Mouse (Mus musculus): ENCODE measurements around the gene Ttf1. TPM values are rescaled to one million over a fixed set of nuclear protein-coding genes. Genes with fewer than 3 reads are reported as not detected.
"Not testable (repeated sequence)": the region's sequence is repeated elsewhere in the genome, so short reads cannot be mapped to it uniquely, and the experiment has no call there.

Gene Ttf1
- polyA plus RNA-seq, 1 experiment from 2014 or later, result 9.1 TPM

GRCm38 (mm10) chr2:29074676-29075075, 14.6 kb downstream of the Ttf1 start:
- Histone ChIP-seq H3K27ac (no peak overlapping the region), H3K4me1 (replicated peaks) (no peaks in the 10 kb centered on the region), H3K36me3 (peaks cover 47% of the 10 kb centered on the region), H3K9me3 (no peaks in the 10 kb centered on the region), H3K4me3 (replicated peaks) (no peak overlapping the region), H3K9ac (no peak overlapping the region), H3K4me2 (replicated peaks) (no peak overlapping the region), H3K27me3 (replicated peaks) (no peaks in the 10 kb centered on the region)
- no peak for ATAC-seq
- WGBS, result 92% methylated on average over 7 of the region's 7 CpGs

GRCm38 (mm10) chr2:29075331-29076070, 15.4 kb downstream of the Ttf1 start:
- Histone ChIP-seq H3K27ac (no peak overlapping the region), H3K9me3 (no peaks in the 10 kb centered on the region), H3K4me2 (replicated peaks) (no peak overlapping the region), H3K27me3 (replicated peaks) (no peaks in the 10 kb centered on the region), H3K36me3 (peaks cover 46% of the 10 kb centered on the region), H3K4me1 (replicated peaks) (no peaks in the 10 kb centered on the region), H3K9ac (no peak overlapping the region), H3K4me3 (replicated peaks) (no peak overlapping the region)
- 80% methylated on average over 11 of the region's 11 CpGs for WGBS
- ATAC-seq, result no peak

GRCm38 (mm10) chr2:29076226-29076625, 16.2 kb downstream of the Ttf1 start:
- H3K36me3 ChIP-seq, result peaks cover 45% of the 10 kb centered on the region
- WGBS, result 77% methylated on average over 2 of the region's 2 CpGs

GRCm38 (mm10) chr2:29081965-29082364, 21.9 kb downstream of the Ttf1 start:
- peaks cover 62% of the 10 kb centered on the region for H3K36me3 ChIP-seq
- 63% methylated on average over 3 of the region's 3 CpGs for WGBS
- no peak overlapping the region for H3K27ac ChIP-seq

More at GRCm38 (mm10) chr2:29076226-29076625, 16.2 kb downstream of the Ttf1 start:
- Histone ChIP-seq H3K9me3 (no peaks in the 10 kb centered on the region), H3K9ac (no peak overlapping the region), H3K4me1 (replicated peaks) (no peaks in the 10 kb centered on the region), H3K27ac (no peak overlapping the region), H3K27me3 (replicated peaks) (no peaks in the 10 kb centered on the region), H3K4me2 (replicated peaks) (no peak overlapping the region), H3K4me3 (replicated peaks) (no peak overlapping the region)
- no peak for ATAC-seq

GRCm38 (mm10) chr2:29086026-29086425, 26.0 kb downstream of the Ttf1 start:
- no peaks in the 10 kb centered on the region for H3K4me1 ChIP-seq (replicated peaks)
- no peaks in the 10 kb centered on the region for H3K27me3 ChIP-seq (replicated peaks)
- no peaks in the 10 kb centered on the region for H3K9me3 ChIP-seq
- H3K4me3 ChIP-seq (replicated peaks), result no peak overlapping the region
- WGBS, result 96% methylated on average over 7 of the region's 7 CpGs
- H3K9ac ChIP-seq, result no peak overlapping the region
- no peak for ATAC-seq
- H3K27ac ChIP-seq, result no peak overlapping the region
- H3K4me2 ChIP-seq (replicated peaks), result no peak overlapping the region
- peaks cover 43% of the 10 kb centered on the region for H3K36me3 ChIP-seq

More at GRCm38 (mm10) chr2:29081965-29082364, 21.9 kb downstream of the Ttf1 start:
- no peak for ATAC-seq
- H3K27me3 ChIP-seq (replicated peaks), result no peaks in the 10 kb centered on the region
- no peaks in the 10 kb centered on the region for H3K4me1 ChIP-seq (replicated peaks)
- H3K4me3 ChIP-seq (replicated peaks), result no peak overlapping the region
- no peaks in the 10 kb centered on the region for H3K9me3 ChIP-seq
- H3K9ac ChIP-seq, result no peak overlapping the region
- H3K4me2 ChIP-seq (replicated peaks), result no peak overlapping the region

- not testable (repeated sequence) for ATAC-seq, H3K9me3 ChIP-seq
- WGBS, result 81% methylated on average over 6 of the region's 6 CpGs
Observed at GRCm38 (mm10) chr2:29089276-29089675, 29.2 kb downstream of the Ttf1 start.

GRCm38 (mm10) chr2:29095674-29096073, 35.6 kb downstream of the Ttf1 start:
- H3K36me3 ChIP-seq, result no peaks in the 10 kb centered on the region
- H3K9ac ChIP-seq, result no peak overlapping the region
- no peaks in the 10 kb centered on the region for H3K27me3 ChIP-seq (replicated peaks)
- H3K4me1 ChIP-seq (replicated peaks), result 0 out of 2 replicates have a peak, but pooled peaks cover 2% of the 10 kb centered on the region
- H3K4me3 ChIP-seq (replicated peaks), result no peak overlapping the region
- no peak overlapping the region for H3K4me2 ChIP-seq (replicated peaks)
- no peak overlapping the region for H3K27ac ChIP-seq
- WGBS, result 86% methylated on average over 8 of the region's 8 CpGs
- no peaks in the 10 kb centered on the region for H3K9me3 ChIP-seq
- no peak for ATAC-seq

More at GRCm38 (mm10) chr2:29089276-29089675, 29.2 kb downstream of the Ttf1 start:
- H3K4me1 ChIP-seq (replicated peaks); H3K27me3 ChIP-seq (replicated peaks); H3K27ac ChIP-seq; H3K9ac ChIP-seq; H3K4me3 ChIP-seq (replicated peaks); H3K4me2 ChIP-seq (replicated peaks): not testable (repeated sequence)
- peaks cover 22% of the 10 kb centered on the region; the same call in 1 of the 2 replicates for H3K36me3 ChIP-seq

- no peaks in the 10 kb centered on the region for H3K36me3 ChIP-seq
- H3K27me3 ChIP-seq (replicated peaks), result no peaks in the 10 kb centered on the region
- 0 out of 2 replicates have a peak, but pooled peaks cover 2% of the 10 kb centered on the region for H3K4me1 ChIP-seq (replicated peaks)
- no peak overlapping the region for H3K27ac ChIP-seq
- 66% methylated on average over 4 of the region's 4 CpGs for WGBS
- no peak overlapping the region for H3K4me2 ChIP-seq (replicated peaks)
- no peak overlapping the region for H3K4me3 ChIP-seq (replicated peaks)
- no peak overlapping the region for H3K9ac ChIP-seq
- no peaks in the 10 kb centered on the region for H3K9me3 ChIP-seq
- ATAC-seq, result no peak
Observed at GRCm38 (mm10) chr2:29096751-29097150, 36.7 kb downstream of the Ttf1 start.

GRCm38 (mm10) chr2:29097465-29097864, 37.4 kb downstream of the Ttf1 start:
- Histone ChIP-seq H3K27ac (no peak overlapping the region), H3K4me2 (replicated peaks) (no peak overlapping the region), H3K27me3 (replicated peaks) (no peaks in the 10 kb centered on the region), H3K36me3 (no peaks in the 10 kb centered on the region), H3K9me3 (no peaks in the 10 kb centered on the region), H3K4me1 (replicated peaks) (0 out of 2 replicates have a peak, but pooled peaks cover 2% of the 10 kb centered on the region), H3K9ac (no peak overlapping the region), H3K4me3 (replicated peaks) (no peak overlapping the region)
- no peak for ATAC-seq
- WGBS, result 81% methylated on average over 3 of the region's 3 CpGs

GRCm38 (mm10) chr2:29097955-29098354, 37.9 kb downstream of the Ttf1 start:
- not testable (repeated sequence) for H3K27me3 ChIP-seq (replicated peaks); H3K9me3 ChIP-seq; H3K4me3 ChIP-seq (replicated peaks); H3K36me3 ChIP-seq; H3K27ac ChIP-seq; H3K4me2 ChIP-seq (replicated peaks); H3K9ac ChIP-seq; H3K4me1 ChIP-seq (replicated peaks); ATAC-seq
- WGBS, result 93% methylated on average over 5 of the region's 5 CpGs

GRCm38 (mm10) chr2:29098786-29099185, 38.7 kb downstream of the Ttf1 start:
- H3K4me3 ChIP-seq (replicated peaks), result no peak overlapping the region
- no peak for ATAC-seq
- no peak overlapping the region for H3K9ac ChIP-seq
- H3K4me2 ChIP-seq (replicated peaks), result no peak overlapping the region
- no peaks in the 10 kb centered on the region for H3K27me3 ChIP-seq (replicated peaks)
- no peaks in the 10 kb centered on the region for H3K36me3 ChIP-seq
- H3K27ac ChIP-seq, result no peak overlapping the region
- 56% methylated on average over 8 of the region's 8 CpGs for WGBS
- 0 out of 2 replicates have a peak, but pooled peaks cover 2% of the 10 kb centered on the region for H3K4me1 ChIP-seq (replicated peaks)
- H3K9me3 ChIP-seq, result no peaks in the 10 kb centered on the region

GRCm38 (mm10) chr2:29099646-29100045, 39.6 kb downstream of the Ttf1 start:
- H3K9me3 ChIP-seq, result no peaks in the 10 kb centered on the region

More at GRCm38 (mm10) chr2:29099646-29100045, 39.6 kb downstream of the Ttf1 start:
- Histone ChIP-seq H3K9ac (no peak overlapping the region), H3K27ac (no peak overlapping the region), H3K4me1 (replicated peaks) (0 out of 2 replicates have a peak, but pooled peaks cover 2% of the 10 kb centered on the region), H3K36me3 (no peaks in the 10 kb centered on the region), H3K4me2 (replicated peaks) (no peak overlapping the region), H3K4me3 (replicated peaks) (no peak overlapping the region), H3K27me3 (replicated peaks) (no peaks in the 10 kb centered on the region)
- 88% methylated on average over 14 of the region's 14 CpGs for WGBS
- ATAC-seq, result no peak
